Mouse (Mus musculus) midbrain, embryonic 13.5 days (tissue): ENCODE results near the gene Chchd5. TPM values are rescaled to one million over a fixed set of nuclear protein-coding genes. Genes with fewer than 3 reads are reported as not detected.

Source experiments
- polyA plus RNA-seq: library from polyadenylated mRNA; unstranded; fragments of >200 nt; fragmentation: Nextera tagmentation; extraction: Ambion mirVana; gene quantifications from 2 replicates; pipeline ENCODE4 v1.2.1, GENCODE M21; 2015

The Chchd5 gene
- polyA plus RNA-seq, 1 experiment from 2014 or later = 29.2 TPM

Other genes with a start within 250 kb of the Chchd5 start
- gene Zc3h8, start 185.6 kb upstream of the Chchd5 start, polyA plus RNA-seq = 11.4 and 12.3 TPM in 2 replicates
- 4.1 and 5.2 TPM in 2 replicates for gene Zc3h6, start 162.3 kb upstream of the Chchd5 start, polyA plus RNA-seq
- 23.3 and 26.6 TPM in 2 replicates for gene Gm10762, start 162.0 kb upstream of the Chchd5 start, polyA plus RNA-seq
- gene Vinac1, start 81.5 kb upstream of the Chchd5 start, polyA plus RNA-seq = 0.70 and 0.81 TPM in 2 replicates
- gene Ttl, start 63.8 kb upstream of the Chchd5 start, polyA plus RNA-seq = 21.3 and 23.6 TPM in 2 replicates
- 18.3 and 20.2 TPM in 2 replicates for gene Polr1b, start 28.7 kb upstream of the Chchd5 start, polyA plus RNA-seq
- 52.4 and 53.1 TPM in 2 replicates for gene Slc20a1, start 69.1 kb downstream of the Chchd5 start, polyA plus RNA-seq
- gene Ckap2l, start 167.5 kb downstream of the Chchd5 start, polyA plus RNA-seq = 18.3 and 19.3 TPM in 2 replicates
- gene Il1a, start 180.3 kb downstream of the Chchd5 start, polyA plus RNA-seq = 0.12 and 0.32 TPM in 2 replicates
- not detected in 2 replicates for gene Il1b, start 241.4 kb downstream of the Chchd5 start, polyA plus RNA-seq